Mouse (Mus musculus): ENCODE results near the gene Mfsd14a. TPM values are rescaled to one million over a fixed set of nuclear protein-coding genes. Genes with fewer than 3 reads are reported as not detected.

The Mfsd14a gene
- polyA plus RNA-seq, 1 experiment from 2014 or later, result 72.8 TPM

DNA sequence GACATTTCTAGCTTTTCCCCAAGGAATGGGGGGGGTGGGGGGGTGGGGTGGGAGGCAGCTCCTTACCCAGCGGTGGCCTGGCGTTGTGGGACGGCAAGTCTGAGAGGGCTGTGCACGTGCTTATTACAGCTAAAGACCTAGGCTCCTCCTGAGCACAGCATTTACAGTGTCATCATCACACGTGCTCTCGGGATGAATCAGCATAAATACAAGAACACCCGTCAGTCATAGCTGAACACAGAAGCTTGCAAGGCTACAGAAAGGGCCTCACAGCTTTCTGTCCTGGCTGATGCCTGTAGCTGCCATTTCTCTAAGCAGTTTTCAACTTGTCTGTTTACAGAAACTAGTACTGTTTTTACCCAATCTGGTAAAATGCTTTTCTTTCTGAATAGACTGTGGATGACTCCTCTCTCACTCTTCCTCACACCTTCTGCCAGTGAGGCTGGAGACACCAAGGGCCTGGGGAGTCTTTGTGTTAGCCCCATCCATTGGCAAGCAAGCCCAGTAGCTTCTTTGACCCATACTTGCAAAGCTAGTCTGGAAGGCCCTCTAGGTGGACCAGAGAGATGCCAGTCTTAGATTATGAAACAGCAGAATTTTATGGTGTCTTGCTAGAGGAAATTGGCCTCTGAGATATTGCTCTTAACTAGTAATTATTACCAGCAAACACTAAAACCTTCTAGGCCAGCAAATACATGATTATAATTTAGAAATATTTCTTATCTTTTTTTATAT, 41.7 kb downstream of the Mfsd14a start:
- Histone ChIP-seq H3K9me3 (replicated peaks) (no peaks in the 10 kb centered on the region; the same call in 1 of the 2 replicates), H3K36me3 (peaks cover 39% of the 10 kb centered on the region), H3K4me3 (no peak overlapping the region), H3K4me1 (no peaks in the 10 kb centered on the region), H3K27me3 (no peaks in the 10 kb centered on the region), H3K27ac (no peak overlapping the region), H3K4me2 (replicated peaks) (no peak overlapping the region), H3K9ac (no peak overlapping the region)
- WGBS, result 94% methylated on average over 7 of the region's 7 CpGs
- no peak for ATAC-seq (ENCODE audit: low FRiP score)

DNA sequence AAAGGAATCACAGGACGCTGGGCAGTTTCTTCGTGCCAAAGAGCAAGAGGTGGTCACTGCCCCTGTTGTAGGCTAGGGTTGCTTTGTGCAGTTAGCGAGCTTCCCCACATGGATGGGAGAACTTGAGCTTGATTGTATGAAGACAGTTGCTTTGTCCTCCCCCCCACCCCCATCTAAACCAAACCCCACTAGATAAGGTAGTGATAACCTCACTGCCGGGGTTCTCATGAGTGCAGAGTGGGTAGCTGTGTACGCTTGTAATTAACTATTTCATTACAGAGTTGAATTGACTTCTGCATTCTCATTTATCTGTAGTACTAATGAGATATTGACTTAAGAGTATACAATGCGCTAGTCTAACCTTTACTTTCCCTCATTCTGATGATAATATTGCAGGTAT, 43.6 kb downstream of the Mfsd14a start:
- H3K9ac ChIP-seq, result no peak overlapping the region
- WGBS, result 84% methylated on average over 6 of the region's 6 CpGs
- peaks cover 55% of the 10 kb centered on the region for H3K36me3 ChIP-seq
- H3K27me3 ChIP-seq, result no peaks in the 10 kb centered on the region
- no peak overlapping the region for H3K27ac ChIP-seq
- no peak overlapping the region for H3K4me2 ChIP-seq (replicated peaks)
- H3K9me3 ChIP-seq (replicated peaks), result no peaks in the 10 kb centered on the region; the same call in 1 of the 2 replicates
- H3K4me3 ChIP-seq, result no peak overlapping the region
- no peak for ATAC-seq (ENCODE audit: low FRiP score)
- no peaks in the 10 kb centered on the region for H3K4me1 ChIP-seq

DNA sequence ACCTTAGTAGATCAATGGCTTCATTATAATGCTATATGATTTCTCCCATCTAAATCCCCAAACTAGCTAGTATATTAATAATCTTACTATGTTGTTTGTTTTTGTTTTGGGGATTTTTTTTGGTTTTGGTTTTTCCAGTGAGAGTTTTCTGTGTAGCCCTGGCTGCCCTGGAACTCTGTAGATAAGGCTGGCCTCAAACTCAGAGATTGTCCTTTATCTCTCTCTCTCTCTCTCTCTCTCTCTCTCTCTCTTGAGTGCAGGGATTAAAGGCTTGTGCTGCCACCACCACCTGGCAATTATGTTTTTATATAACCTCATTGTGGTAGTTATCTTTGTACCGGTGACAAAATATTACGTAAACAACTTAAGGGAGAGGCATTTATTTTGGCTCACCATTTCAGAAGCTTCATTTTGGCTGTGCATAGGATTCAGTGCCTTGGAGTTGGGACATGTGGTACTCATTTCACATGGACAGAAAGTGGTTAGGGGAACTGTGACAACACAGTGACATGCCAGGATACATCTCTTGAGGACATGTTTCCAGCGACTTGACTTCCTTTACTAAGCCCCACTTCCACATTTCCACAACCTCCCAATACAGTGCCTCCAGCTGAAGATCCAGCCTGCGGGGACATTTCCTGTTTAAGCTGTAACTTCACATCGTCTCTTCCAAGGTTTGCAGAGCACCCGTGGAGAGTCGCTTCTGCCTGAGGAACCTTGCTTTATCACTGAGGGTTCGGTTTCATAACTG, 47.0 kb downstream of the Mfsd14a start:
- no peak overlapping the region for H3K9ac ChIP-seq
- H3K27me3 ChIP-seq, result no peaks in the 10 kb centered on the region
- H3K9me3 ChIP-seq (replicated peaks), result no peaks in the 10 kb centered on the region
- H3K36me3 ChIP-seq, result peaks cover 45% of the 10 kb centered on the region
- H3K4me2 ChIP-seq (replicated peaks), result no peak overlapping the region
- no peak for ATAC-seq (ENCODE audit: low FRiP score)
- 92% methylated on average over 8 of the region's 8 CpGs for WGBS
- H3K4me1 ChIP-seq, result no peaks in the 10 kb centered on the region
- H3K4me3 ChIP-seq, result no peak overlapping the region
- no peak overlapping the region for H3K27ac ChIP-seq

DNA sequence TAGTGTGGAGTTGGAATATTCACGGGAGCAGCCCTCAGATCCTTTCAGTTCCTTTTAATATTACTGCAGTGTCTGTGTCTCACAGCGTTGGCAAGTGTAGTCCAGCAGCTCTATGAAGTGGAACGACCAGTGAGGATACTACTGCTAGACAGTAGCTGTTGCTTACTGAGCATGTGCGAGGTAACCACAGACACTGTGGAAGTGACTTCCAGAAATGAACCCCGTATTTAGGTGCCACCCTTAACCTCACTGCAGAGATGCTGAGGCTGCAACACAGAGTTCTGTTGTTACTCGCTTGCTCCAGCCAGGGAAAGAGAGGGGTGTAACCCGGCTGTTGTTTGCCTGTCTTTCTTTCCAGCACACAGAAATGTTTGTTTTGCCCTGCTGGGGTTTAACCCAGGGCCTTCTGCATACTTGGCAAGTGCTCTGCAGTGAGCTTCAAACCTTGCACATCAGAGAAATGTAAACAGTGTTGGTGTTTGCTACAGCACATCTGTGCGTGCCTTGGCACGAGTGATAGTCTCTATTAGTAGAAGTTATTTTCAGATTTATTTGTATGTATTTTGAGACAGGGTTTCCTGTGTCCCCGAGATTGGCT, 48.1 kb downstream of the Mfsd14a start, which contains the start of gene Trmt13:
Gene Trmt13 (minus strand): TSS at position 293 of the 598 bp plus-strand sequence.
- H3K36me3 ChIP-seq, result peaks cover 43% of the 10 kb centered on the region
- ATAC-seq (ENCODE audit: low FRiP score), result no peak
- no peak within 1 kb of the TSS for H3K27ac ChIP-seq
- no peak within 1 kb of the TSS for H3K4me3 ChIP-seq
- H3K9ac ChIP-seq, result no peak within 1 kb of the TSS
- no peaks in the 10 kb centered on the region for H3K4me1 ChIP-seq
- 80% methylated on average over 10 of the region's 10 CpGs for WGBS
- H3K9me3 ChIP-seq (replicated peaks), result no peaks in the 10 kb centered on the region
- no peaks in the 10 kb centered on the region for H3K27me3 ChIP-seq
- H3K4me2 ChIP-seq (replicated peaks), result no peak within 1 kb of the TSS

DNA sequence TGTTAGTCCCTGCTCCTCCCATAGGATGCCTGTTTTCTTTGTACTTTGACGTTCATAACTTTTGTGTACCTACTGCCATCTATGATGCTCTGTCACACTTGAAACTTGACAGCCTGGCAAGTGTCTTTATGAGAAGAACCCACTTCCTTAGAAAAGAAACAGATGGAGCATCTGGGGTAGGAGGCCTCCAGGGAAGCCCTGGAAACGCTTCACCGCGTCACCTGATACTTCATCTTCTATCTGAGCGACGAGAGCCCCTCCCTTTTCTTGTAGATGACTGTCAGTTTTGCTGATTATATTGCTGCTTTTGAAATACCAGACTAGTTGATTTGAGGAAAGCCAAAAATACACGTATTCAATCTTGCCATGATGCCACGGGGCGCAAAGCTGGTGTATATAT, 57.9 kb downstream of the Mfsd14a start:
- no peak overlapping the region for H3K27ac ChIP-seq
- no peak overlapping the region for H3K4me3 ChIP-seq
- ATAC-seq (ENCODE audit: low FRiP score), result no peak
- H3K4me1 ChIP-seq, result peaks cover 2% of the 10 kb centered on the region; the same call in 1 of the 2 replicates
- H3K9me3 ChIP-seq (replicated peaks), result no peaks in the 10 kb centered on the region
- no peak overlapping the region for H3K9ac ChIP-seq
- peaks cover 34% of the 10 kb centered on the region for H3K36me3 ChIP-seq
- WGBS, result 79% methylated on average over 9 of the region's 9 CpGs
- no peak overlapping the region for H3K4me2 ChIP-seq (replicated peaks)
- no peaks in the 10 kb centered on the region for H3K27me3 ChIP-seq

DNA sequence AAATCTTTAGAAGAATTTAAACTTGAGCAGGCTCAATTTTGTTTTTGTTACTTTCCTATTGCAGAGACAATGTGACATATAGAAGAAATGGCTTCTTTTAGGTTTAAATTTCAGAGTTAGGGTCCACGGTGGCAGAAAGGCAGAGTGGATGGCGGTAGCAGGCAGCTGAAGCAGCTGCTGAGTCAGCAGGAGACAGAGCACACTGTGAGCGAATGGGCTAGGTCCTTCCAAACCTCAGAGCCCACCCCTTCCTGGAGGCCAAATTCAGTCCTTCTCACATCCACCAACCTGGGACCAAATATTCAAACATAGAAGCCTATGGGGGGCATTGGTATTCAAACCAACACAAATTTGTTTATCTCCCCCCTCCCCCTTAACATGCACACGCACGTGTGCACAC, 60.7 kb downstream of the Mfsd14a start:
- Histone ChIP-seq H3K9me3 (replicated peaks) (no peaks in the 10 kb centered on the region), H3K27ac (no peak overlapping the region), H3K4me2 (replicated peaks) (no peak overlapping the region), H3K9ac (no peak overlapping the region), H3K36me3 (peaks cover 9% of the 10 kb centered on the region), H3K27me3 (no peaks in the 10 kb centered on the region), H3K4me3 (no peak overlapping the region), H3K4me1 (peaks cover 2% of the 10 kb centered on the region; the same call in 1 of the 2 replicates)
- 83% methylated on average over 5 of the region's 5 CpGs for WGBS
- no peak for ATAC-seq (ENCODE audit: low FRiP score)

DNA sequence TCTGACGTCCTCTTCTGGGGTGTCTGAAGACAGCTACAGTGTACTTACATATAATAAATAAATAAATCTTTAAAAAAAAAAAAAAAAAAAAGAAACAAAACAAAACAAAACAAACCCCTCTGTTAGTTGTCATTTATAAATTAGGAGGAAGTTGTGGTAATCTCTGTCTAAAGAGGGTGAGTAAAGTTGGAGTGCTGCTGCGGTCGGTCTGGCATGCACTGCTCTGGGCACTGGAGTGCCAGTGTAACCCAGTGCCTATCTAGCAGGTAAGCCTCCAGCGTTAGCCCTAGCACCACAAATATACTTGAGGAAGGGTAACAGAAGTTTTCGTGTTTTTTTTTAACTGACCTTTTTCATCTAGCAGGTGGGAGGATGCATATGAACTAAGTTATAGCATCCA, 61.5 kb downstream of the Mfsd14a start:
- no peak overlapping the region for H3K4me3 ChIP-seq
- no peak overlapping the region for H3K27ac ChIP-seq
- ATAC-seq (ENCODE audit: low FRiP score), result no peak
- H3K9ac ChIP-seq, result no peak overlapping the region
- peaks cover 5% of the 10 kb centered on the region; the same call in 1 of the 2 replicates for H3K36me3 ChIP-seq
- 89% methylated on average over 5 of the region's 5 CpGs for WGBS
- no peak overlapping the region for H3K4me2 ChIP-seq (replicated peaks)
- H3K9me3 ChIP-seq (replicated peaks), result no peaks in the 10 kb centered on the region
- H3K4me1 ChIP-seq, result peaks cover 3% of the 10 kb centered on the region
- H3K27me3 ChIP-seq, result no peaks in the 10 kb centered on the region

DNA sequence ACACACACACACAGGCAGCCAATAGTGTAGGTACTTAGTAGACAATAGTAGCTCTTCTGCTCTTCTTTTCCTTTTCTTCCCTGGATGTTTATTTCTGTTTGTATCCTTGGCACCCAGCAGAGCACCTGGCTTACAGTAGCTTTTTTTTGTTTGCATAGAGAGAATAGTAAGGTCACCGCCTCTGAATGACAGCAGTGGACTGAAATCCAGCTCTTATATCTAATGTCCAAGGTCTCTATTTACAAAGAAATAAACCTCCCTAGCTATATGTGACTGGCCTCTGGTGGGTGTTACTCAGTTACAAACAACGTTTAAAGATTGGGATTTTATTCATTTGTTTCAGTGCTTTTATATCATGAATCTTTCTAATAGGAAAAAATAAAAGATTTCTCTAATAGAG, 62.8 kb downstream of the Mfsd14a start:
- WGBS, result 87% methylated on average over 2 of the region's 2 CpGs
- Histone ChIP-seq H3K4me2 (replicated peaks) (no peak overlapping the region), H3K9me3 (replicated peaks) (no peaks in the 10 kb centered on the region), H3K27ac (no peak overlapping the region), H3K9ac (no peak overlapping the region), H3K36me3 (peaks cover 4% of the 10 kb centered on the region; the same call in 1 of the 2 replicates), H3K4me3 (no peak overlapping the region), H3K4me1 (peaks cover 8% of the 10 kb centered on the region), H3K27me3 (no peaks in the 10 kb centered on the region)
- ATAC-seq (ENCODE audit: low FRiP score), result no peak

DNA sequence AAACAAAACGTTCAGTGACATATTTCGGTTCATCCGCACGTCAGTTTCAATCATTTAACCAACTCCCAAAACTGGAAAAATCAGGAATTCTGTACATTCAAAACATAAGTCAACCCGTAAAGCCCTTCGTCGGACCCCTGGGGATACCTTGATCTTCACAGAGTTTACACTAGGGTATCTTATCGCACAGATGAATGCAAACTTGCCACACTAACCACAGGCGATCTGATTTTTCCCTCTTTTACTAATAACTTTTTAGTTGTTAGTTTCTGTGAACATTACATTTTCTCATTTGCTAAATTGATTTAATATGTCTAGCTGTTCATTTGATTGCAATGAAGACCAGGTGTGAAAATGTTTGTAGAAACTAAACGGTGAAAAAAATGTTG, 66.9 kb downstream of the Mfsd14a start:
- Histone ChIP-seq H3K4me3 (peak overlapping the region; percentile 66), H3K9me3 (replicated peaks) (no peaks in the 10 kb centered on the region), H3K27ac (no peak overlapping the region), H3K9ac (peak overlapping the region; percentile 68), H3K36me3 (peaks cover 12% of the 10 kb centered on the region), H3K27me3 (no peaks in the 10 kb centered on the region), H3K4me2 (replicated peaks) (peak overlapping the region; percentile 68), H3K4me1 (peaks cover 9% of the 10 kb centered on the region)
- WGBS, result 9% methylated on average over 10 of the region's 10 CpGs
- no peak for ATAC-seq (ENCODE audit: low FRiP score)

DNA sequence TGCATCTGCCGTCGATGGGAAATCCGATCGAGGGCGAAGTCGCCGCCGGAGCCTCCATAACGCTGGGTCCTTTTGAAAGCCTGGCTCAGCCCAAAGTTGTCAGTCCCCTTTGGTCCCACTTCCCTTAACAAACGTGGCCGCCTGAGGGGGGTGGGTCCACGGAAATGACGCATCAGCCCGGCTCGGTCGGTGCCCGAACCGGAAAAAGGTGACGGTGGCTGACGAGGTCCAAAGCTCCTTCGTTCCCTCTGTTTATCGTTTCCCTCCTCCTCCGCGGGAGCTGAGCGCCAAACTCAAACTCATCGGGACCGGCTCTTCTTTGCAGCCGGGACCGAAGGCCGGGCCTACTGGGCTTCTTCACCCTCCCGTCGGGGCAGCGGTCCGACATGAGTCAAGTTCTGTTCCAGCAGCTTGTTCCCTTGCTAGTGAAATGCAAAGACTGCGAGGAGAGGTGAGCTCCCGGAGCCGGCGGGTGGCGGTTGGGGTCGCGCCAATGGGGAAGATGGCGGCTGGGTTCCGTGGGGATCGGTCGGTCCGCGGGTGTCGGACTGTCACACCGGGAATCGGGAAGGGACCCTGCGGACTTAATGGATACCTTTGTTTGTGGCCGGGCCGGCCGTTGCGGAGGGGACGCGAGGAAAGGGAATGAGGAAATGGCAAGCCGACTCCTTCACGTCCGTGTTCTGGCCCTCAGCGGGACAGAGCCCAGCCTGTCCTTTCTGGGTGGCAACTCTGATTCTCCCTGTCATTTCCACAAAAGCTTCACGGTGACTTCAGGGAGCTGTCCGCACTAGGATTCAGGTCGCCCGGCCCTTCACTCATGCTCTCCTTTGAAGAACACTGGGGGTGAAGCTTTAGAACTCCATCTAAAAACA, 67.5 kb downstream of the Mfsd14a start, which contains the start of gene Sass6:
Gene Sass6 (plus strand): TSS at position 255 of the 875 bp plus-strand sequence.
- WGBS, result under 1% methylated on average over 65 of the region's 65 CpGs

DNA sequence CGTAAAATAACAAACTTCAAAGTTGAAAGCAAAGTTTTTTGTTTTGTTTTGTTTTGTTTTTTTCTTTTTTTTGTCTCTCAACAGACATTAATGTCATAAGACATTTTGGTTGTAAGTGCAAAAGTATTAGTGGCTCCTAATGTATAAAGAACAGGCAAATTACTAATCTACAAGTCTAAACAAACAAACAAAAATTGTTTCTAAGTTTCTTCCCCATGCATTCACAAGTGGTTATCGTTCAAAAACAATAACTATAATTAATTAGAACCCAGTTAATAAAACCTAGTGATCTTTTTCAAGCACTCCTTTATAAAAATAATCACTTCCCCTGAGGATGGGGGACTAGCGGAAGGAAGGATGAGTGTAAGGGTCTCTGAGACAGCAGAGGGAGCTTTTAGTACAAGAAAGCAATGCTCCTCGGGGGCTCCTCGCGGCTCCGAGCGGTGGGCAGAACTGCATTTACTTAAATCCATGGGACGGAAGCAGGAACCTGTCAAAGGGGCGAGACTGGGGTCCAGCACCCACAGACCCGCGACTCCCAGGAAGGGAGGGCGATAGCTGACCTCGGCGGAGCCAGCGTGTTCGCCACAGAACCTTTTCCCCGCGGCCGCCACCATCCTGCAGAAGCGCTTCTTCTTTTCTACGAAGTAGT, 68.3 kb downstream of the Mfsd14a start:
- H3K4me2 ChIP-seq (replicated peaks), result peak overlapping the region; percentile 68
- H3K4me1 ChIP-seq, result peaks cover 9% of the 10 kb centered on the region
- H3K36me3 ChIP-seq, result peaks cover 26% of the 10 kb centered on the region
- H3K4me3 ChIP-seq, result peak overlapping the region; percentile 66
- H3K9ac ChIP-seq, result peak overlapping the region; percentile 68
- no peaks in the 10 kb centered on the region for H3K27me3 ChIP-seq
- 2% methylated on average over 22 of the region's 22 CpGs for WGBS
- no peaks in the 10 kb centered on the region for H3K9me3 ChIP-seq (replicated peaks)
- peak overlapping the region; percentile 88 for H3K27ac ChIP-seq
- peak; percentile 80 for ATAC-seq (ENCODE audit: low FRiP score)

More for the DNA sequence above, 67.5 kb downstream of the Mfsd14a start, which contains the start of gene Sass6:
- Histone ChIP-seq H3K4me3 (peak within 1 kb of the TSS; percentile 66), H3K4me2 (replicated peaks) (peak within 1 kb of the TSS; percentile 68), H3K9me3 (replicated peaks) (no peaks in the 10 kb centered on the region), H3K36me3 (peaks cover 18% of the 10 kb centered on the region), H3K27me3 (no peaks in the 10 kb centered on the region), H3K4me1 (peaks cover 9% of the 10 kb centered on the region), H3K9ac (peak within 1 kb of the TSS; percentile 68), H3K27ac (peak within 1 kb of the TSS; percentile 88)
- ATAC-seq (ENCODE audit: low FRiP score), result peak; percentile 98

Measured in hindbrain, embryonic 12.5 days (tissue).